Mouse (Mus musculus) E14TG2a.4 (cell line): ENCODE measurements at regions not wholly inside any gene's neighbourhood (a gene's known extent, or its start where the extent isn't known, plus 50 kb on each side); places are given as distances from the start of the nearest gene placed in this dataset.

Experiments used
- CTCF ChIP-seq: conservative IDR thresholded peaks from 2 replicates; pipeline ENCODE4 v1.5.1; 2014; ENCODE audit warnings: low read length
- POU5F1 ChIP-seq: IDR thresholded peaks from 2 replicates; pipeline ENCODE4 v1.6.1; 2014; ENCODE audit warnings: low read length, borderline replicate concordance

- TF ChIP-seq CTCF = no peak
- TF ChIP-seq POU5F1 = no peak
These were observed 1402.9 kb upstream of the A1bg start for GRCm38 (mm10) chr15:62325451-62326290.
